Mouse (Mus musculus) adipocyte (in vitro differentiated cells): ENCODE data around the gene Rpl5.

ENCODE experiments used
- DNase-seq: peaks from one replicate; pipeline ENCODE4 v3.0.0-alpha.2; 2016; ENCODE audit warnings: low spot score

Gene Rpl5

GRCm38 (mm10) chr5:107943526-107943925 lies 43.2 kb downstream of the Rpl5 start:
- DNase-seq = no peak

- no peak for DNase-seq
Measured at GRCm38 (mm10) chr5:107946475-107946874, 46.2 kb downstream of the Rpl5 start.

GRCm38 (mm10) chr5:107947548-107947947 lies 47.2 kb downstream of the Rpl5 start:
- DNase-seq = peak; percentile 92

GRCm38 (mm10) chr5:107948899-107949298 lies 48.6 kb downstream of the Rpl5 start:
- peak; percentile 73 for DNase-seq

GRCm38 (mm10) chr5:107949607-107950006 lies 49.3 kb downstream of the Rpl5 start:
- no peak for DNase-seq

GRCm38 (mm10) chr5:107950643-107951042 lies 50.3 kb downstream of the Rpl5 start:
- no peak for DNase-seq
